Mouse (Mus musculus): ENCODE measurements around the gene March2. TPM values are rescaled to one million over a fixed set of nuclear protein-coding genes. Genes with fewer than 3 reads are reported as not detected.
"Not testable (repeated sequence)": the region's sequence is repeated elsewhere in the genome, so short reads cannot be mapped to it uniquely, and the experiment has no call there.

The March2 gene
- 10 to 100 TPM; 85.6 to 95.3 (median 89.9) TPM for total RNA-seq (2022)

GRCm38 (mm10) chr17:33718384-33718881 is at the start of gene March2:
Gene March2, minus strand, starts transcription at chr17:33718670.
- DNase-seq (ENCODE audit: low spot score in 2 of 2): peak; percentile 90 to 96

- no peak for DNase-seq (ENCODE audit: low spot score in 2 of 2)
Measured at GRCm38 (mm10) chr17:33766389-33766788, 47.9 kb upstream of the March2 start.

GRCm38 (mm10) chr17:33760255-33761165 is 42.0 kb upstream of the March2 start, which contains the start of gene Rab11b:
Gene Rab11b, minus strand, starts transcription at chr17:33760530.
- peak; percentile 100 for DNase-seq (ENCODE audit: low spot score in 2 of 2)

- peak; percentile 77 to 89 for DNase-seq (ENCODE audit: low spot score in 2 of 2)
Measured at GRCm38 (mm10) chr17:33759767-33760254, 41.3 kb upstream of the March2 start.

GRCm38 (mm10) chr17:33757231-33757630 is 38.8 kb upstream of the March2 start:
- DNase-seq (ENCODE audit: low spot score in 2 of 2): no peak

- DNase-seq (ENCODE audit: low spot score in 2 of 2): no peak
Measured at GRCm38 (mm10) chr17:33756108-33756790, 37.8 kb upstream of the March2 start.

- no peak for DNase-seq (ENCODE audit: low spot score in 2 of 2)
Measured at GRCm38 (mm10) chr17:33755418-33756107, 37.1 kb upstream of the March2 start.

- DNase-seq (ENCODE audit: low spot score in 2 of 2): no peak
Measured at GRCm38 (mm10) chr17:33754656-33755055, 36.2 kb upstream of the March2 start.

GRCm38 (mm10) chr17:33752297-33752696 is 33.8 kb upstream of the March2 start:
- DNase-seq (ENCODE audit: low spot score in 2 of 2): no peak

GRCm38 (mm10) chr17:33751181-33751580 is 32.7 kb upstream of the March2 start:
- no peak for DNase-seq (ENCODE audit: low spot score in 2 of 2)

GRCm38 (mm10) chr17:33749451-33749850 is 31.0 kb upstream of the March2 start:
- no peak for DNase-seq (ENCODE audit: low spot score in 2 of 2)

- DNase-seq (ENCODE audit: low spot score in 2 of 2): no peak
Measured at GRCm38 (mm10) chr17:33746011-33746410, 27.5 kb upstream of the March2 start.

GRCm38 (mm10) chr17:33744686-33745384 is 26.4 kb upstream of the March2 start:
- no peak for DNase-seq (ENCODE audit: low spot score in 2 of 2)

- no peak for DNase-seq (ENCODE audit: low spot score in 2 of 2)
Measured at GRCm38 (mm10) chr17:33742420-33742819, 23.9 kb upstream of the March2 start.

- not testable (repeated sequence) for DNase-seq (ENCODE audit: low spot score in 2 of 2)
Measured at GRCm38 (mm10) chr17:33733526-33733925, 15.1 kb upstream of the March2 start.

- DNase-seq (ENCODE audit: low spot score in 2 of 2): not testable (repeated sequence)
Measured at GRCm38 (mm10) chr17:33732556-33733083, 14.2 kb upstream of the March2 start.

- DNase-seq (ENCODE audit: low spot score in 2 of 2): no peak
Measured at GRCm38 (mm10) chr17:33729215-33729614, 10.7 kb upstream of the March2 start.

- DNase-seq (ENCODE audit: low spot score in 2 of 2): no peak
Measured at GRCm38 (mm10) chr17:33728396-33728795, 9.9 kb upstream of the March2 start.

- DNase-seq (ENCODE audit: low spot score in 2 of 2): no peak
Measured at GRCm38 (mm10) chr17:33719736-33720378, 1.4 kb upstream of the March2 start.
